Mouse (Mus musculus): ENCODE results near the gene Plxnd1.

DNA sequence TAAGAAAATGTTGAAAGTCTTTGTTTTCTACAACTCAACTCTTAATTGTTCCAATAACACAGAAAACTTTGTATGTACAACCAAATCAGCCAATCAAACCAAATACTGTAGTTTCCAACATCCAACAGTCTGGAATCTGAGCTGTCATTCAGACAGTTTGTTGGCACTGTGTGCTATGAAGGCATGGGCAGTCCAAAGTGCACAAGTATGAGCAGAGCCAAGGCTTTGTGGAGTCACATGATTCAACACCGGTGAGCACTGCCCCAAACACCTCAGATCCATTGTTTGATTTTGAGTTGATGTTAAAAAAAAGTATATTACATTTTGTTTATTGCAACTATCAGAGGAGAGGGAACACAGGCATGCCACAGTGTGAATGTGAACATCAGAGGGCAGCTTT, 54.2 kb downstream of the Plxnd1 start:
- TF ChIP-seq CTCF (IDR thresholded peaks at IDR 0.05; ENCODE audit: extremely low read depth, insufficient read length, insufficient replicate concordance, low read depth, low read length) (no peak), POLR2A (IDR thresholded peaks at IDR 0.05; ENCODE audit: low read depth, low read length) (no peak)

All from small intestine, adult 2 months (tissue).